Mouse (Mus musculus) heart, adult 2 months (tissue): Measurements from ENCODE around the gene Ltn1.

Experiments used
- CTCF ChIP-seq: fragments of 200-600 bp; IDR thresholded peaks from 2 replicates; pipeline ENCODE4 v1.8.1; 2022; ENCODE audit warnings: antibody characterized with exemption, mild to moderate bottlenecking, moderate library complexity
- POLR2A ChIP-seq: fragments of 200-500 bp; IDR thresholded peaks from 2 replicates; pipeline ENCODE4 v1.6.1; 2011; ENCODE audit warnings: mild to moderate bottlenecking, low read depth, low read length, control low read depth; ENCODE audit not compliant: insufficient read depth

- TF ChIP-seq POLR2A: no peak
- TF ChIP-seq CTCF: no peak
These were observed 20.8 kb upstream of the Ltn1 start for GRCm38 (mm10) chr16:87453226-87453625.
